20 mouse cellular contexts compared by ENCODE assay signal in genomic region chr4:107479015-107479414, GRCm38 (mm10). TPM values are rescaled to one million over a fixed set of nuclear protein-coding genes. Genes with fewer than 3 reads are reported as not detected.
"Had no signal": no experiment of that assay in that cellular context is flagged by ENCODE, and none has a peak within 500 bp of the region (broad histone marks: within the 10 kb centered on the region; RNA-seq: fewer than 3 reads in every experiment).

No protein-coding gene starts in this region.

- H3K4me2 ChIP-seq: limb, embryonic 12.5 days; limb, embryonic 15.5 days; liver, embryonic 11.5 days; lung, embryonic 14.5 days; midbrain, embryonic 12.5 days; midbrain, embryonic 15.5 days; neural tube, embryonic 12.5 days; neural tube, embryonic 15.5 days; stomach, embryonic 15.5 days had no signal

- H3K36me3 ChIP-seq: limb, embryonic 12.5 days; limb, embryonic 15.5 days; midbrain, embryonic 12.5 days; midbrain, embryonic 15.5 days; neural tube, embryonic 12.5 days; neural tube, embryonic 15.5 days; stomach, embryonic 15.5 days had no signal

- H3K9ac ChIP-seq: limb, embryonic 12.5 days; limb, embryonic 15.5 days; liver, embryonic 14.5 days; liver, postnatal 0 days; lung, embryonic 14.5 days; midbrain, embryonic 12.5 days; midbrain, embryonic 15.5 days; neural tube, embryonic 12.5 days; neural tube, embryonic 15.5 days; stomach, embryonic 15.5 days had no signal

- H3K4me3 ChIP-seq: layer of hippocampus, adult 2 months; limb, embryonic 12.5 days; limb, embryonic 15.5 days; midbrain, embryonic 12.5 days; midbrain, embryonic 15.5 days; neural tube, embryonic 12.5 days; neural tube, embryonic 15.5 days; stomach, embryonic 15.5 days had no signal

- H3K27me3 ChIP-seq: midbrain, embryonic 15.5 days; neural tube, embryonic 12.5 days; neural tube, embryonic 15.5 days; stomach, embryonic 15.5 days had no signal

- ATAC-seq: liver, postnatal 0 days; lung, postnatal 0 days; midbrain, embryonic 15.5 days had no signal

- H3K9me3 ChIP-seq: limb, embryonic 15.5 days; midbrain, embryonic 12.5 days; midbrain, embryonic 15.5 days; neural tube, embryonic 12.5 days; neural tube, embryonic 15.5 days; stomach, embryonic 15.5 days had no signal

- H3K27ac ChIP-seq: kidney, postnatal 0 days; layer of hippocampus, adult 2 months; limb, embryonic 12.5 days; limb, embryonic 15.5 days; liver, embryonic 14.5 days; macrophage; midbrain, embryonic 12.5 days; midbrain, embryonic 15.5 days; neural tube, embryonic 12.5 days; neural tube, embryonic 15.5 days; stomach, embryonic 15.5 days had no signal

- H3K4me1 ChIP-seq: midbrain, embryonic 15.5 days; neural tube, embryonic 12.5 days had no signal

- DNase-seq: kidney, postnatal 25 days; layer of hippocampus, adult 9-11 months; liver, postnatal 0 days; lung, embryonic 14.5 days; right cerebral cortex, postnatal 25 days; spleen, adult 18-20 months; thymus, postnatal 25 days had no signal

RNA-seq across cellular contexts. Expression of gene Glis1, which starts 44.6 kb away (rescaled TPM):
- polyA plus RNA-seq: macrophage had no signal
